Mouse (Mus musculus) liver, embryonic 16.5 days (tissue): ENCODE measurements at regions not wholly inside any gene's neighbourhood (a gene's known extent, or its start where the extent isn't known, plus 50 kb on each side); places are given as distances from the start of the nearest gene placed in this dataset.

Experiments used
- ATAC-seq: fragments of 200-750 bp; cut with Nextera tagmentation; 2 replicates; pipeline ENCODE4 v1.8.0; 2017; ENCODE audit warnings: low read depth, mild to moderate bottlenecking, moderate number of reproducible peaks, moderate library complexity
- H3K27ac ChIP-seq: fragments of 300-500 bp; sonication (generic); 2 replicates; pipeline ENCODE4 v1.5.1; 2014; ENCODE audit warnings: mild to moderate bottlenecking, low read length
- H3K27me3 ChIP-seq: fragments of 300-500 bp; sonication (generic); 2 replicates; pipeline ENCODE4 v1.6.1; 2014; ENCODE audit warnings: low read depth, low read length, mixed read lengths; ENCODE audit not compliant: control insufficient read depth, insufficient read depth
- H3K36me3 ChIP-seq: fragments of 300-500 bp; sonication (generic); 2 replicates; pipeline ENCODE4 v1.6.1; 2014; ENCODE audit warnings: mild to moderate bottlenecking; ENCODE audit not compliant: control insufficient read depth, insufficient read depth
- H3K4me1 ChIP-seq: fragments of 300-500 bp; sonication (generic); 2 replicates; pipeline ENCODE4 v1.6.1; 2014; ENCODE audit warnings: low read depth, low read length, mixed read lengths; ENCODE audit not compliant: control insufficient read depth
- H3K4me2 ChIP-seq: fragments of 300-500 bp; sonication (generic); 2 replicates; pipeline ENCODE4 v1.6.1; 2014; ENCODE audit warnings: low read depth, low read length, mixed read lengths
- H3K4me3 ChIP-seq: fragments of 300-500 bp; sonication (generic); 2 replicates; pipeline ENCODE4 v1.5.1; 2014; ENCODE audit warnings: low read depth, mild to moderate bottlenecking, low read length
- H3K9ac ChIP-seq: fragments of 300-500 bp; sonication (generic); 2 replicates; pipeline ENCODE4 v1.6.1; 2014; ENCODE audit warnings: low read depth, low read length
- H3K9me3 ChIP-seq: fragments of 300-500 bp; sonication (generic); replicated peaks from 2 replicates; pipeline ENCODE4 v1.6.1; 2016; ENCODE audit warnings: low read length; ENCODE audit not compliant: control insufficient read depth
- WGBS: fragments of 180-500 bp; shearing (Covaris S2); extraction: QIAGEN DNeasy Blood & Tissue Kit; methylation state at CpG from one replicate; pipeline ENCODE4 v1.1.7; 2014; ENCODE audit not compliant: insufficient replicate concordance; 5-methylcytosine and 5-hydroxymethylcytosine counted together

DNA sequence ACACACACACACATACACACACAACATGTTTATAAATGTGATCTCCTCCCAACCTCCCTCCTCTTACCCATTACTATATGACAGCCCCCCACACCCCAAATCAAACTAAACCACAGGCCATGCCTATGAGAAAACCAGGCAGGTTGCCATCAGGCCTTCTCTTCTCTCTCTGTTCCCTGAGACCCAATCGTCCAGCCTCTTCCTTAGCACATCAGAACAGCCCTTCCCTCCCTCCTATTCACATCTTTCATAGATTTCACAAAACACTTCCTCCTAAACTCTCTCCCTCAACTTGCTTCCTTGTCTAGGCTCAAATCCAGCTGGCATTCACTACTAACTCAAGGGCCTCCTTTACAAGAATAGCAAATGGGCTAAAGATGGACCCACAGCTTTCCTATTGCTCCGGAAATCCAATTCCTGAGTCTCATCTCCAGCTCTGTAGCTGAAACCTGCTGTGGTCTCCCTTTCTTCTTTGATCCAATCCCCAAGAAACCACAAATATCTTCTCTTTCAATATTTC, 178.7 kb upstream of the Impad1 start:
- WGBS = 75% methylated on average over 2 of the region's 2 CpGs
- H3K4me1 ChIP-seq = no peaks in the 10 kb centered on the region
- ATAC-seq = no peak
- no peak overlapping the region for H3K4me2 ChIP-seq
- H3K4me3 ChIP-seq = no peak overlapping the region
- no peaks in the 10 kb centered on the region for H3K27me3 ChIP-seq
- H3K9me3 ChIP-seq = no peaks in the 10 kb centered on the region
- no peak overlapping the region for H3K27ac ChIP-seq
- H3K36me3 ChIP-seq = no peaks in the 10 kb centered on the region
- no peak overlapping the region for H3K9ac ChIP-seq

DNA sequence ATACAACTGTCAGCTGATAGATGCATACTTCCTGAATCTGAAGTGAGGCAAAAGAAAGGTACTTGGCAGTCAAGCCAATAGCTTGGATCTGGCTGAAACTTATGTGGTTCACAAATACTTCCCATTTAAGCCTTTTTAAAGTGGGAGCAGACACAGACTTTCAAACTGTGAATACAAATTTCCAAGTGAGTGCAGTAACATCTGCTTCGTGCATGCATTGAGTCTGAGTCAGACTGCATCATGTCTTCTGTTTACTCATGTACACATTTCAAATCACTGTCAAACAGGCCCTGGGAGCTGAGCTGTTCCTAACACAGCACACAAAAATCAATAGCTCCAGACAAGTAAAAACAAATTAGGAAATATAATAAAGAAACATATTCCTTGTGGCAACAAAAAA, 155.8 kb upstream of the Impad1 start:
- no peaks in the 10 kb centered on the region for H3K36me3 ChIP-seq
- 34% methylated on average over 1 of the region's 1 CpGs for WGBS
- no peak for ATAC-seq
- H3K27ac ChIP-seq = no peak overlapping the region
- no peaks in the 10 kb centered on the region for H3K4me1 ChIP-seq
- no peak overlapping the region for H3K4me2 ChIP-seq
- no peaks in the 10 kb centered on the region for H3K27me3 ChIP-seq
- no peak overlapping the region for H3K9ac ChIP-seq
- no peak overlapping the region for H3K4me3 ChIP-seq
- H3K9me3 ChIP-seq = no peaks in the 10 kb centered on the region

GRCm38 (mm10) chr4:4944498-4944897, 151.3 kb upstream of the Impad1 start:
- no peaks in the 10 kb centered on the region for H3K27me3 ChIP-seq
- no peaks in the 10 kb centered on the region for H3K4me1 ChIP-seq
- H3K4me2 ChIP-seq = no peak overlapping the region
- H3K9me3 ChIP-seq = no peaks in the 10 kb centered on the region
- ATAC-seq = no peak
- H3K4me3 ChIP-seq = no peak overlapping the region
- H3K27ac ChIP-seq = no peak overlapping the region
- no peak overlapping the region for H3K9ac ChIP-seq
- no peaks in the 10 kb centered on the region for H3K36me3 ChIP-seq

DNA sequence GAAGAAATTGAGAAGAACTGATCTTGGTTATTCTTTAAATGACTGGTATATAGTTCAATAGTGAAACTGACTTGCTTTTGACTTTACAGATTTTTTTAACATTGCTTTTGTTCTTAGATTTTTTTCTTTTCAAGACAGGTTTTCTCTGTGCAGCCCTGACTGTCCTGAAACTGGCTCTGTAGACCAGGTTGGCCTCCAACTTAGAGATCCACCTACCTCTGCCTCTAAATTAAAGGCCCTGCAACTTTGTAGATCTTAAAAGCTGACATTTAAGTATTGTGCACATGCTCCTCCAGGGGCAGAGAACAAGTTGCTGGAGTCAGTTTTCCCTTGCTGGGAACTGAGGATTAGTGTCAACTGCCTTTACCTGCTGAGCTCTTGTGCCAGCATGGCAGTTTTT, 132.6 kb upstream of the Impad1 start:
- no peaks in the 10 kb centered on the region for H3K4me1 ChIP-seq
- H3K27me3 ChIP-seq = no peaks in the 10 kb centered on the region
- no peaks in the 10 kb centered on the region for H3K9me3 ChIP-seq
- H3K9ac ChIP-seq = no peak overlapping the region
- H3K27ac ChIP-seq = no peak overlapping the region
- no peak overlapping the region for H3K4me2 ChIP-seq
- no peak overlapping the region for H3K4me3 ChIP-seq
- no peak for ATAC-seq
- no peaks in the 10 kb centered on the region for H3K36me3 ChIP-seq

DNA sequence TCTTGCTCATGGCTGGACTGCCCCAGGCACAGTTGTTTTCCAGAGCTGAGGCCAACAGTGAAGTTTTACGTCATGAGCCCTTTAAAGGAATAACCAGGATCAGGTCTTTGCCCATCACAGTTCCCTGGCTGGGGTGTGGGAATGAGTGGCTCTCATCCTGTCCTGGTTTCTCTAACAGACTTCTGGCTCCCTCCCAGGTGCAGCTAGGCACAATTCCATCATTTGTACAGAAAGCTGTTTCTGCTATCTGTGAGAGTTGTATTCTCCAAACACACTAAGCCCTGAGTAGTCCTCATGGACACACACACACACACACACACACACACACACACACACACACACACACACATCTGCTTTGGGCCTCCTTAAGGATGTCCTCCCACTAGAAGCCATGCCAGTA, 127.1 kb upstream of the Impad1 start:
- WGBS = 63% methylated on average over 1 of the region's 1 CpGs

GRCm38 (mm10) chr4:4875257-4875656, 82.1 kb upstream of the Impad1 start:
- Histone ChIP-seq H3K36me3 (no peaks in the 10 kb centered on the region), H3K4me3 (no peak overlapping the region)
- ATAC-seq = no peak

More for the DNA sequence above, 127.1 kb upstream of the Impad1 start:
- no peaks in the 10 kb centered on the region for H3K4me1 ChIP-seq
- H3K27ac ChIP-seq = no peak overlapping the region
- no peak overlapping the region for H3K9ac ChIP-seq
- H3K36me3 ChIP-seq = no peaks in the 10 kb centered on the region
- no peak overlapping the region for H3K4me2 ChIP-seq
- no peak for ATAC-seq
- H3K27me3 ChIP-seq = no peaks in the 10 kb centered on the region
- H3K4me3 ChIP-seq = no peak overlapping the region
- no peaks in the 10 kb centered on the region for H3K9me3 ChIP-seq

GRCm38 (mm10) chr4:4858345-4858744, 65.2 kb upstream of the Impad1 start:
- H3K36me3 ChIP-seq = no peaks in the 10 kb centered on the region
- H3K9ac ChIP-seq = no peak overlapping the region
- H3K9me3 ChIP-seq = no peaks in the 10 kb centered on the region
- H3K27me3 ChIP-seq = no peaks in the 10 kb centered on the region
- H3K4me2 ChIP-seq = no peak overlapping the region
- ATAC-seq = no peak
- 47% methylated on average over 2 of the region's 2 CpGs for whole genome bisulfite sequencing
- no peaks in the 10 kb centered on the region for H3K4me1 ChIP-seq
- no peak overlapping the region for H3K27ac ChIP-seq
- no peak overlapping the region for H3K4me3 ChIP-seq

More at GRCm38 (mm10) chr4:4875257-4875656, 82.1 kb upstream of the Impad1 start:
- H3K9ac ChIP-seq = no peak overlapping the region
- H3K9me3 ChIP-seq = no peaks in the 10 kb centered on the region
- no peak overlapping the region for H3K4me2 ChIP-seq
- H3K4me1 ChIP-seq = no peaks in the 10 kb centered on the region
- no peak overlapping the region for H3K27ac ChIP-seq
- no peaks in the 10 kb centered on the region for H3K27me3 ChIP-seq
